Mouse (Mus musculus): ENCODE measurements around the gene Ccnyl1.
"Not testable (repeated sequence)": the region's sequence is repeated elsewhere in the genome, so short reads cannot be mapped to it uniquely, and the experiment has no call there.

Gene Ccnyl1

DNA sequence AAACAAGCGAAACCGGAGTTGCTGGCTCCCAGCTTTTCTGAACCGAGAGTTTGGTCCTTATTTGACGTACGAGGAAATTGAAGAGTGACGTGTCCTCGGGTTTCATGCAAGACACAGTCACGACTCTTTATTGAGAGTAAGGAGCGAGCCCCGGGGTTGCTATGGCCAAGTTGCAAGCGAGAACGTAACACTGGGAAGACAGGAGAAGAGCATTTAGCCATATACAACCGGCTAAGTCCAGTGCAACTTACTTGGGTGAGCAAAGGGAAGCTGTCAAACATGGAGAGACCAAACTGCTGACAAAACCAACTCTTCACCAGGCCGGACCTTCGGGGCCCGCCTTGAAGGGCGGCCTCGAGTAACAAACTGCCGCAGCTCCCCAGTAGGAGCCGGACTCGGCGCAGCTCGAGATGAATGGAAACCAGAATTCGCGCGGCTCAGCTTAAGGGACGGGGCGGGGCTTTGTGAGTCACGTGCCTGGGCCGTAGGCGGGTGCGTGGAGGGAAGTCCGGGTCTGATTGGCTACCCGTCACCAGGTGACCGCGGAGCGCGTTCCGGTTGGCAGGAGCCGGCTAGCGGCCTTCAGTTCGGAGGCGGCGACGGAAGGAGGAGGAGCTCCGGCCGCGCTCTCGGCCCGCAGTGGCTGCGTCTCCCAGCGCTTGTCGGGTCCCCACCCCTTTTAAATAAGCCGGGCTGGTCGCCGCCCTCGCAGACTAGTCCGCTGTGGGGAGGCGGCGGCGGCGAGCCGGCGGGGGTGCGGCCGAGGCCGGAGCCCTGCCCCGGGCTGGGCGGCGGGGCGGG lies at the start of gene Ccnyl1:
Gene Ccnyl1 (plus strand): TSS at position 243 of the 801 bp plus-strand sequence.
- peak; percentile 99 for DNase-seq (ENCODE audit: low spot score in 2 of 2)

DNA sequence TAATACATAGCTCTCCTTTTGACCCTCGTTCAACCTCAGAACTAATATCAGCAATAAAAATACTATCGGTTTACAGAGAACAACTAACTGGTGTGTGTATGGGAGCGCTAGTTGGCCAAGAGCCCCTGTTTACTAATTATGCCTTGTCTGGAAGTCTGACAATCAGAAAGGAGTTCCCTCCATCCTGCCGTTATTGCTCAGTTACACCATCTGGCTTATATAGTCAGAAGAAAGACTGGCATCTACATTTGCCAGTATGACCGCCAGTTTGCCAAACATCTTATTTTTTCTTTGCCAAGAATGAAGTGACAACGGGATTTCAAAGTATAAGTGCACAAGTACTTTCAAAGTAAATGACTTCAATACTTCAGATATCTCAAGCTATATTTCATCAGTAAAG lies 49.2 kb upstream of the Ccnyl1 start:
- no peak for DNase-seq (ENCODE audit: low spot score in 2 of 2)

DNA sequence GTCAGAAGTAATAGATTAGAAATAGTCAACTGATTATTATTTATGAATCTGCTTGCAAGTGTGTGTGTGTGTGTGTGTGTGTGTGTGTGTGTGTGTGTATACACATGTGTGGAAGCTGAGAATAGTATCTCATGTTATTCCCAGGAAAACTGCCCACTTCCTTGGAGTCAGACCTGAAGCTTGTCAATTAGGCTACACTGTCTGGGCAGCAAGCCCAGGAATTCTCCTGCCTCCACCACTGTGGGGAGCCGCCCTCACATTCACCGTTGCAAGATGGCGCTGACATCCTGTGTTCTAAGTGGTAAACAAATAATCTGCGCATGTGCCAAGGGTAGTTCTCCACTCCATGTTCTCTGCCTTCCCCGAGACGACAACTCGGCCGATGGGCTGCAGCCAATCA lies 47.7 kb upstream of the Ccnyl1 start:
- not testable (repeated sequence) for DNase-seq (ENCODE audit: low spot score in 2 of 2)

DNA sequence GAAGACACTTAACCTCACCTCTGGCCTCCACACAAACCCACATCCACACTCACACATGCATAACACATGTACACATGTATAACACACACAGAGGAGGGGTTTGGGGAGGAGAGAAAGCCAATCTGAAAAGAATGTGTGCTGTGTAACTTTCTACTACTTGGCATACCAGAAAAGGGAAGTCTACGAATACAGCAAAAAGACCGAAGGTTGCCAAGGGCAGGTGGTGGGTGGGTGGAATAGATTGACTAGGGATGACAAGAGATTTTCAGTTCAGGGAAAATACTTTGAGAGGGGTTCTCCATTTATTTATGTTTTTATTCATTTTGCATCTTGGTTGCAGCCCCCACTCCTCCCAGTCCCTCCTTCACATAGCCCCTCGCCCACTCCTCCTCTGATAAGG lies 45.7 kb upstream of the Ccnyl1 start:
- DNase-seq (ENCODE audit: low spot score in 2 of 2), result no peak

DNA sequence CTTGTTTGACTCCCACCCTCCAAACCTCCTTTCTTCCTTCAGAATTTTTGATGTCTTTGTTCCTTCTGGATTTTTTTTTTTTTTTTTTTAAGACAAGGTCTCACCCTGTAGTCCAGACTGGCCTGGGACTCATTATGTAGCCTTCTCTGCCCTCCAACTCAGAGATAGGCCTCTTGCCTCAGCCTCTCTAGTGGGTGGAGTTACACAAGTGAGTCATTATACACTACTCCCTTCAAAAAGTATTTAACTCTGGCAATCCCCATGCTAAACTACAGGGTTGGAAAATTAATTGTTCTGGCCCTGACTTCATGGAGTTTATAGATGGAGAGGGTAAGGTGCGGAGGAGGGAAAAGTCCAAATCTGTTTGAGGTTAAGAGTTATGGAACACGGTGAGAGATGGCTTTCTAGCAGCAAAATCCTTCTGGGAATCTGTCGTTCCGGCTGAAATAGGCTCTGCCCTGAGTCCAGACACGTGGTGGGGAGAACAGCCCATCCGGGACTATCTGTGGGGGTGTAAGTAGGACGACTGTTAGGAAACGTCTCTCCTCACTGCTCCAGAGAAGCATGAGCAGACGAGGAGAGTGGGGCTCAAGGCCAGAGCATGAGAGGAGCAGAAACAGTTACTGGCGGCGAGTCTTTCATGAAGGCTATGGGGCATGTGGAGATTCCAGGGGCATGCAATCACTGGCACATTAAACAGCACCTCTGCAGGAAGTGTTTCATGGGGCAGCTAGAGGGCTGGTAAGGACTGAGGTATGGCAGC lies 40.7 kb upstream of the Ccnyl1 start:
- no peak for DNase-seq (ENCODE audit: low spot score in 2 of 2)

DNA sequence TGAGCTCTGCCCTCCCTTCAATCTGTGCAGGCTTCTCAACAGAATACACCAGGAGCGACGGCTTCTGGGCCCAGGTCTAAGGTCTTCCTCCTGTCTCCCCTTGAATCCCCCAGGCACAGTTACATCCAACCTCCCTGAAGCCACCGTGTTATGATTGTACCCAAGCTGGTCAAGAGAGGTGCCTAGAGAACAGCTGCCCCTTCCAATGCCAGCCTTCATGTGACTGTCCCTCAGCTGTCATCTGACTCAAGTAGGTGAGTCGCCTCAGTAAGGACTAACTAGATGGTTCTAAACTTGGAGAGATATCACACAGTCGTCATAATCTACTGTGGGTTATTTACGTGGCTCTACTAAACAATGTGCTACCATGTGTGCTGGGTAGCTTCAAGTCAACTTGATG lies 36.6 kb upstream of the Ccnyl1 start:
- DNase-seq (ENCODE audit: low spot score in 2 of 2), result no peak

DNA sequence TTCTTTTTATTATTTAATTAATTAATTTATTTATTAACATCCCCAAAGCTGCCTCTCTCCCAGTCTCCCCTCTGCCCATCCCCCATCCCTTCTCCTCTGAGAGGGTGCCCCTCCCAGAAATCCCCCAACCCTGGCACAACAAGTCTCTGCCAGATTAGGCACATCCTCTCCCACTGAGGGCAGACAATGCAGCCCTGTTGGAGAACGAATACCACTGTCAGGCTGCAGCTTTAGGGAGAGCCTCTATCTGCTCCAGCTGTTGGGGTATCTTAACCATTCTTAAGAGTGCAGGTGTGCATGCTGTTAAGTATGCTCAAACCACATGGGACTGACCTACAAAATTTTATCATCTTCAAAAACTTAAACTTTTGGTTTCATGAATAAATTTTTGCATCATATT lies 34.8 kb upstream of the Ccnyl1 start:
- no peak for DNase-seq (ENCODE audit: low spot score in 2 of 2)

DNA sequence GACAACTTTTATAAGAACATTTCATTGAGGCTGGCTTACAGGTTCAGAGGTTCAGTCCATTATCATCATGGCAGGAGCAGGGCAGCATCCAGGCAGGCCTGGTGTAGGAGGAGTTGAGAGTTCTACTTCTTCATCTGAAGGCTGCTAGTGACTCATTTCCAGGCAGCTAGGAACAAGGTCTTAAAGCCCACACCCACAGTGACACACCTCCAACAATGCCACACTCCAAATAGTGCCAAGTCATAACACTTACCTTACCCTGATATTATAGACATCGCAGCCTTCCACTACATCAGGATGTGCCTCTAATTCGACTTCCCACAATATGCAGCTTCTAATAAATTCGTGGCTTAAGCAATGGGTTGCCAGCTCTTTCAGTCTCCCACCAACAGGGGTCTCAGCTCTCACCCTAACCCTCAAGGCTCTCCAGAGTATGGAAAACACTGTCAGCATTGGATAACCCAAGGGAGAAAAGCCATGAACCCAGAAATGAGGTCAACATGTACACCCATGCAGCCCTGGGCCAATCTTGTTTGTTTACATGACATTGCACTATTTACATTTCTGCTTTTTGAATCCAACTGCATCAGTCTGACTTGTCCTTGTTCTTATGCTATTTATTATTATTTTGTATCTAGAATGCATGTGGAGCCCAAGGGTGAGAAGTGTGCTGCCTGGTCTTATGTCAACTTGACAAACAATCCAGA lies 33.7 kb upstream of the Ccnyl1 start:
- no peak for DNase-seq (ENCODE audit: low spot score in 2 of 2)

DNA sequence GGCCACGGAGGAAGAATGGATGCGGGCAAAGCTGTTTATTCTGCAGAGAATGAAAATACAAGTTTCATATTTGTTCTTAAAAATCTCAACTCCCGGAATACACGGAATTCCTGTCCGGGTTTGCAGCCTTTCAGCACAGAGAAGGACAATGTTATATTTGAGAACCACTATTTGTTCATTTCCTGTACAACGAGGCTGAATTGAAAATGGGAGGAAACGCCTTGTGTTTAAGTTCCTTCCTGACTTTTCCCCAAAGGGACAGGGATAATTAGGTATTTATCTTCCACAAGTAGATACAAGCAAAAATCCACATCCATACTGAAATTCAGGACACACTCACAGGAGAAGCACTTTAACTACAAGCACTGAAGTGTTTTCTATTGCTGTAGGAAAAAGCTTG lies 31.4 kb upstream of the Ccnyl1 start:
- DNase-seq (ENCODE audit: low spot score in 2 of 2), result no peak

DNA sequence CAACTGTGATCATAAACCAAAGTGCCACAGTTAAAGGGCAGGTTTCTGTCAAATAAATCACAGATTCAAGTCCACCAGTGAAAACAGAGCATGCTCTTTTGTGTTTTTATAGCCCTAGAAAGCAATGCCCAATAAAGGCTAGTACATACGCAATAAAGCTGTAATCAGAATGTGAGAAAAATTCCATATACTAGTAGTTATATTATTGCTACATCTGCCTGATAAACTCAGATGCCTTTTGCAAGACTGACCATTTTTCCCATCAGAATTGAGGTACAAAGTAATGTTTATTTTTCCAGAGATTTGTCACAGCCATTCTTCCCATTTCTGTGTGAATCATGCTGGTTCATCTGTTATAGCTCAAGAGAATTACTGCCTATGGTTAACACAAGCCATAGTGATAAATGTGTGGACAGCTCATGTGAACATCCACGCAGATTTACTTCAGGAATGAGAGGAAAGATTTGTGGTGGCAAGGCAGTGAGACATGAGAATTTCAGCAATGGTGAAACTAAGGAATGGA lies 23.1 kb upstream of the Ccnyl1 start:
- no peak for DNase-seq (ENCODE audit: low spot score in 2 of 2)

DNA sequence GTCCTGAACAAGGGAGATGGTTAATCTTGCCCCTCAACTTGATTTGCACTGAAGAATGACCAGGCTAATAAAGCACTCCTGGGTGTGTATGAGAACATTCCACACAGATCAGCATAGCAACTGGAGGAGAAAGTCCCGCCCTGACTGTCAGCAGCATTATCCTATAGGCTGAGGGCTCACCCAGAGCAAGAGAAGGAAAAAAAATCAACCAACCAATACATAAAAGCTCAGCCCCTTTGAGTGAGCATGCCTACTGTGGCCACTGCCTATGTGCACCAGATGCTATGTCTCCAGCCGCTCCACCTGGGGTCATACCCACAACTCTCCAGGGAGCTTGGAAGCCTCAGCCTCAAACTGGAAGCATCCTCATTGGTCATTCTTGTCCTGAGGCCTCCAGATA lies 20.8 kb upstream of the Ccnyl1 start:
- DNase-seq (ENCODE audit: low spot score in 2 of 2), result no peak

DNA sequence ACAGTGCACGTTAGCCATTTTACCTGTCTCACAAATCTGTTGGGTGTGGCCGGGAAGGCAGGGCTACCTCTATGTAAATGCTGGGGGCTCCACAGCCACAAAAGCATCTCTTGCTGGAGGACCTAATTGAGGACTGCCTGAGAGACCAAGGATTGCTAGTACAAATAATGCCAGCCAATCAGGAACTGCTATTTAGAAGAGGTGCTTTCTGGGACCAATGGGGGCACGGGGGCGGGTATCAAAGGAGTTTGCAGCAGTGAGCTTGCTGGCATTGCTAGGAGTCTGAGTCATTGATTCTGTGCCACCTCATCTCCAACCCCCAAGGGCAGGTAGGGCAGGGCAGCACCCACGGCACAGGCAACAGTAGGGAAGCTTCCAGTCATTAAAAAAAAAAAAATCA lies 16.3 kb upstream of the Ccnyl1 start:
- no peak for DNase-seq (ENCODE audit: low spot score in 2 of 2)

DNA sequence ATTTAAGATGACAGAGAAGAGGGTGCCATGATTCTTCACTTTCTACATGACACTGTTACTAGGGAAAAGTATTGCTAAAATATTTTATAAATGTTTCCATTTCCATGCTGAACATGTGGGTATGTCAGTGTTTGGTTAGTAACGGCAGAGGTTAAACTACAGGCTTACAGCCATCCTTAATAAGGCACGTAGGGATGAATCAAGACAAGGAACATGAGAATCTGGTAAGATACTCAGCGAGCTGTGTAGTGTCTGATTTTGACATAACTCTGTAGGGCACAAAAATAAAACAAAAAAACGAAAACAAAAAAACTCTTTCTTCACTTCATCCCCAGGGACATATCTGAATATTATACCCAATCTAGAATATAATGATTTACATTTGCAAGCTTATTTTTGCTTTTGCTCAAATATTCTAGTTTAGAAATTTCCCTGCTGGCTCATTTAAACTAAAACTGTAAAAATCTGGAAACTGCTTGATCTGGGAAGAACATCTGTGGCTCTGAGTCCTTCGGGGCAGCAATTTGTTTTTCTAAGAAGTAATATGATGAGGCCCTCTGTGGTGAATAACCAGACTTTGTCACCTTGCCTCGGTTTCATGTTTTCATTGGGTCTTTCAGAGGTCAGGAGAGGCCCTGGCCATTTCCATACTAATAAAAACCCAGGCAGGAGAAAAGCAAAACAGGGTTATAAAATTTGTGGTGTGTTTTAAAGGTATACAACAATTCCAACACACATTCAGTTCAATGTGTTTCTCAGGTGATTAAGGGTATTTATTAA lies 14.0 kb upstream of the Ccnyl1 start:
- DNase-seq (ENCODE audit: low spot score in 2 of 2), result no peak

DNA sequence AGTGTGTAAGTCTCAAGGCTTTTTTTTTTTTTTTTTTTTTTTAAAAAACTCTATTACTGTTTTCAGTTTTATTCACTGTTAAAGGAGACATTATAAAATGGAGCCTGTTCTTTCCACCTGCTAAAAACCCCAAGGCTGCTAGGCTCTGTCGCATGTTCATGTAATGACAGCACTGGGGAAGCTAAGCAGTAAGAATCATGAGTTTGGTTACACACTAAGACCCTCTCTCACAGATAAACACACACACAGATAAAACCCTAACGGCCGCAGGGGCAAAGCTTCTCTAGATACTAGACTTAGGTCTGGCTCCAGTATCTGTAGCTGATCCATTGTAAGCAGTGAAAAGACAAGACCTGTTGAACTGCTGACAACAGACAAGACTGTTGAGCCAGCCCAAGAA lies 8.8 kb upstream of the Ccnyl1 start:
- DNase-seq (ENCODE audit: low spot score in 2 of 2), result no peak

DNA sequence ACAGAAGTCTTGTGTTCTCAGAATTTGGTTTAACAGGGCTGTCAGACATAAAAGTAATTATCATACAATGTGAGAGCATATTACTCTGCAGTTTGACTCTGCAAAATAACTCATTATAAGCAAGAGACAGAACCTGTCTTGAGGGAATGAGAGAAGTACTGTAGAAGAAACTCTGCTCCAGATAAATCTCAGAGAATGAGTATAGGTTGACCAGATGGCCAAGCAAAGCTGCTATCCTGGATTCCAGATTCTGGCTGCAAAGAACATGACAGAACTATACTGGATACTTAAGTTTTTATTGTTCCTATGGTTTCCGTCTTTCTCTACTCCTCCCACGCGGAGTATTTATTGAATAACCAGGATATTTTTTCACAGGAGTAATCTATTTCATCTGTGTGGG lies 7.2 kb upstream of the Ccnyl1 start:
- no peak for DNase-seq (ENCODE audit: low spot score in 2 of 2)

DNA sequence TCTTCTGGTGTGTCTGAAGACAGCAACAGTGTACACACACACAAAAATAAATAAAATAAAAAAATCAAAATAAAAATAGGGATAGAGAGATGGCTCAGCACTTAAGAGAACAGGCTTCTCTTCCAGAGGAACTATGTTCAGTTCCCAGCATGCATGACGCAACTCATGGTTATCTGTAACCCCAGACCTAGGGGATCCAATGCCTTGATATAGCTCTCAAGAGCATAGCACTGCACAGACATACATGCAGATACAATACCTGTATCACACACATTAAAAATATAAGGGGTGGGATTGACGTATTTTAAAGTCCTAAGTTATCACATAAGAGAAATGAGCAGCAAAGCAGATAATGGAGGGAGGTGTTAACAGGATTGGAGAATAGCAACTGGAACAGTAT lies 5.8 kb upstream of the Ccnyl1 start:
- no peak for DNase-seq (ENCODE audit: low spot score in 2 of 2)

DNA sequence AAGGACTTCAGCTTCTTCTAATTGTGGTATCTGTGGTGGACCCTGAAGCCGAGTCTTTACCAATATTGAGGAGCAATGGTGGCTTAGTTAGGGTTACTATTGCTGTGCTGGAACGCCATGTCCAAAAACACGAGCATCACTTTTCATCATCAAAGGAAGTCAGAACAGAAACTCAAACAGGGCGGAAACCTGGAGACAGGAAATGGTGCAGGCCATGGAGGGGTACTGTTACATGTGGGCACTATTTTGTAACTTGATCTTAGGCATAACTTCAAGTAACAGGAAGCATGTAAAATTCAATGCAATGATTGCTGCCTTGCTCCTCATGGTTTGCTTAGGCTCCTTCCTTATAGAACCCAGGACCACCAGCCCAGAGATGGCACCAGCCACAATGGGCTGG lies 2.2 kb upstream of the Ccnyl1 start:
- no peak for DNase-seq (ENCODE audit: low spot score in 2 of 2)

DNA sequence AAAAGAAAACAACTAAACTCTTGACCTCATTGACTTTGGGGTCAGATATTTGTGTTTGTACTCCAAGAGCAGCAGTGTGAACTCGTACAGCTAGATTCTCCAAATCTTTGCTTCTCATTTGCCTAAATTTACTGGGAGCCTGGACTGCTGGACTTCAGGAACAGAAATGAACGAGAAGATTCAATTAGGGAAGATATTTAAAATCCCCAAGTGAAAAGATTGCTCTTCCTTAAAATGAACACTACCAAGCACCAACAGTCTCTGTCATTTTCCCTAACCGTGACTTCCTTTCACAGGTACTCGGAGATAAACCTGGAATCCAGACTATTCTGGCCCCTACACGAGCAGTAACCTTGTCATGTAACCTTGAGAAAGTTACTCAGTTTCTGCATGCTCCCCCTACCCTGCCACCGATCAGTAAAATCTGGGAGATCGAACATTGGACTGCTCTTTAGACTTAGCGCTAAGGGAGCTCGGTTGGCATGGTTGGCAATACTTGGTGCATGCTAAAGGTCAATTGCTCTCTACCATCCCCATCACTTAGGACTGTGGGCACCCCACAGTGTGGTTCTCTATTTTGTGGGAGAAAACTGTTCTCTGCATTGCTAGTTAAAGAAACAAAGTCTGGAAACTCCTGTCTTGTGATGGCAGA lies 568 bp upstream of the Ccnyl1 start:
- no peak for DNase-seq (ENCODE audit: low spot score in 2 of 2)

DNA sequence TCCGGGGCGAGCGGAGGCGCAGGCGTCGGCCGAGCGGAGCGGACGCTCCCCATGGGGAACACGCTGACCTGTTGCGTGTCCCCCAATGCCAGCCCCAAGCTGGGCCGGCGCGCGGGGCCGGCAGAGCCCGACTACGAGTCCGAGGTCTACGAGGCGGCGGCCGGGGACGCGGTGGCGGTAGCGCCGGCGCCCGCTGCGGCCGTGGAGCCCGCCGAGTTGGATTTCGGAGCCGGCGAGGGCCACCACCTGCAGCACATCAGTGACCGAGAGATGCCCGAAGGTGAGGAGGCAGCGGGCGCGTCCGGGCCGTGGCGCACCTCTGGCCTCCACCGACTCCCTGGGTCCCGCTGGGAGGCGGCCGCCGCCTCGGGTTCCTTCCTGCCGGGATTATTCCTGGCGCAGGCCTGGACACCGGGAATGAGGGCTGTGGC lies 881 bp downstream of the Ccnyl1 start:
- DNase-seq (ENCODE audit: low spot score in 2 of 2), result peak in 1 of 2 experiments; percentile 29

DNA sequence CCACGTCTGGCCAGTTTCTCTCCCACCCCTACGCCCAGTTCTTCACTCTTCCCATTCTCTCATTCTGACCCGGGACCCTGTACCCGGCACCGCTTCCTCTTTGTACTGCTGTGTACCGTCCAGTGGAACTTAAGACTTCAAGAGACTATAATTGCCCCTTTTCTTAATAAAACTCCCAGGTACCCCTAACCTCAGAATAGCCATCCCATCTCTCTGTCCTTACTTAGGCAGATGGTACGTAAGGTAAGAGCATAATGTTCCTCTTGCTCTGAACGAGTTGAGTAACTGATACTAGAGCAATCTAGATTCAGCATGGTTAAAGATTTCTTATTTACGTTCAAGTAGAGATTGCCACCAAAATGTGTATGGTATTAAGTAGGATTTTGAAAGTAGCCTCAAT lies 1.3 kb downstream of the Ccnyl1 start:
- no peak for DNase-seq (ENCODE audit: low spot score in 2 of 2)

DNA sequence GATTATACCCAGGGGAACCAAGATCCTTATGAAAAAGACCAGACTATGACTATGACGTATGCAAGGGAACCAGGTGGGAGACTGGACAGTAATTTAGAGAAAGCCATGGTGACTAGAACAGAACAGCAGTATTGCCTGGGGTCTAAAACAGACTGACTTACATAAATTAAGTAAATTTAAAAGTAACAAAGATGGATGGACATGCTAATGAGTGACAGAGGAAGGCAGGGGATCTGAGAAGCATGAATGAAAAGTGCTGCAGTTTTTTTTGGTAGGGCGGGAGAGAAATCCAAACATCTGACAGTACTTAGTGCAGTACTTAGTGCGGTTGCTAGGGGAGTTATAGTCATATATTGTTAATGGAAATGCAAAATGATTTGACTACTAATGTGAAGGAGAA lies 4.9 kb downstream of the Ccnyl1 start:
- no peak for DNase-seq (ENCODE audit: low spot score in 2 of 2)

Measured in right cerebral cortex, adult 2 months (tissue).